Mouse (Mus musculus) kidney, postnatal 4 days (tissue): ENCODE results near the gene Cib4.

ENCODE experiments used
- DNase-seq, 2 experiments: peaks; one replicate each; pipeline ENCODE4 v3.0.0; 2021; ENCODE audit warnings: mixed read lengths in 2 of 2

Gene Cib4

DNA sequence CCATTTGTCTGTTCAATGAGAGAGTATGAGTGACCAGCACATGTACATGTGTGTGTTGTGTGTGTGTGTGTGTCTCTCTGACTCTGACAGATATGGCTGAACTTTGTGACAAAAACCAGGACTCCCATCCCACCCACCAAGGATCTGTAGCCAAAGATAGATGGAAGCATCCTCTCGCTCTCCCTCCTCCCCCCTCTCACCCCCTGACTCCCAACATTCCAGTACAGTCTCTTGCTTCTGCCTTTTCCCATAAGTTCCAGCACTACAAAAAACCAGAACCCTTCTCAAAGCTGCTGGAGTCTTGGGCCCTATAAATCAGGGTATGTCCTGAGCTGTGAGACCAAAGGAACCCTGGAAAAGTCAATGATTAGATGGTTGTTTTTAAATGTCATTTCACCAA lies 22.8 kb upstream of the Cib4 start:
- no peak for DNase-seq

DNA sequence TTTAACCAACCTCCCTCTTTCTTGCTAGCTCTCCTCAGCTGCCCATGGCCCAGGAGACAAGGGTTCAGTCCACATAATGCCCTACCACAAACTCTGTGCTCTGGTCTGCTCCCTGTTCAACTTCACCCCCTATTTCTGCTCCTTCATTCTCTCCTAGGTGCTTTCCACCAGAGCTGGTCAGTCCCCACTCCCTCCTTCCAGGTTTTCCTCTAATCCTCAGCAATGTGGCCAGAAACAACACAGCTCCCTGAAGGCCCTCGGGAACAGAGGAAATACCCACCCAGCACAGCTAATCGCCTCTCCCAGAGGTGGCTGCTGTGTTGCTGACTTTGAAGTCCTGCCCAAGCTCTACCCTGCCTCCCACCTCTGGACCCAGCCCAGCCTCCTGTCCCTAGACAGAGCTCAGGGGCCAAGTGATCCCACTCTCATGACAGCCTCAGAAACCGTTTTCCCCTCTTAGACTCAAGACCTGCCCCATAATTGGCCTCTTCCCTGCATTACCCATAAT lies 14.4 kb upstream of the Cib4 start:
- DNase-seq = no peak

DNA sequence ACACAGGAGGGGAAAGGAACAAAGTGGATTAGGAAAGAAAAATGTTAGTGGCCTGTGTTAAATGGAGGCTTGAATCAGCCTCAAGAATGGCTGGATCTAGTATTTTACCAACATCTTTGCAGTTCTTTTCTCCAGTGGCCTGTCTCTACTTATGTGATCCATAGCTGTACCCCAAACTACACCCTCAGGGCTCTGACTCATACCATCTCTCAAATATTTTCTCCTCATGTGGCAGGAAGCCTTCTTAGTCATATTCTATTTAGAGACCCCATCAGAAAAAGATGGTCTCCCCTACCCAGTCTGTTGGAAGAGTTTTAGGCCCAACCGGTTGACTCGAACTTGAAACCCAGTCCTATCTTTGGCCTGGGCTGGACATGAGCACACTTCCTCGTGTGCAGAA lies 13.8 kb upstream of the Cib4 start:
- DNase-seq = no peak

DNA sequence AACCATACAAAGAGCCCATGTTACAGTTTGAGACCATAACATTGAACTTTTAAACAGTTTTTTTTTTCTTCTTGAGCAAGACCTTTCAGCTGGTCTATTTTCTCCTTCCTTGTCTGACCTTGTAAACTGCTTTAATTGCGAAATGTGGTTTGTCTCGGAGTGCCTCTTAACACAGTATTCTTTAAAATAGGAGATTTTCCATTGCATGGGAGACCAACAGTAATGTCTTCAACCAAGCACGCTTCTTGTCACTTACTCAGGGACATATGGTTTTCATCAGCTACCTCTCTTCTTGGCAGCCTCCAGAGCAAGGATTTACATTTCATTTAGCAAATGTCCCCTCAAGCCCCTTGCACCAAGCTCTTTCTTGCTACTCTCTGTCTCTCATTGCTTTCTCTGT lies 10.6 kb upstream of the Cib4 start:
- DNase-seq = no peak

DNA sequence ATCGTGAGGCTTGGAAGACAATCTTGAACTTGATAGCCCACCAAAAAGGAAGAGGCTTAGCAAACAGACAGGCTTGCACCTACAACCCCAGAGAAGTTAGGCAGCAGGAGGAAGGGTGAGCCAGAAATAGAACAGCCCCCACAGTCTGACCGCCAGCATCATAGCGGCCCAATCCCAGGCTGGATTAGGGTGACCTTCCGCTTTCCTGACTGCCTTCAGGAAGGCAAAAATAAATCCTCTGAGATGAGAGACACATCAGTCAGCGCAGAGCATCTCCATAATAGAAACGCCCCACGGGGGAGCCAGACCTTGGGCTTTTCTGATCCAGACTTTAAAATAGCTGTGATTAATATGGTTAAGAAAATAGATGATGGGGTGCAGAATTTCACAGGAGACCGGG lies 9.3 kb upstream of the Cib4 start:
- no peak for DNase-seq

DNA sequence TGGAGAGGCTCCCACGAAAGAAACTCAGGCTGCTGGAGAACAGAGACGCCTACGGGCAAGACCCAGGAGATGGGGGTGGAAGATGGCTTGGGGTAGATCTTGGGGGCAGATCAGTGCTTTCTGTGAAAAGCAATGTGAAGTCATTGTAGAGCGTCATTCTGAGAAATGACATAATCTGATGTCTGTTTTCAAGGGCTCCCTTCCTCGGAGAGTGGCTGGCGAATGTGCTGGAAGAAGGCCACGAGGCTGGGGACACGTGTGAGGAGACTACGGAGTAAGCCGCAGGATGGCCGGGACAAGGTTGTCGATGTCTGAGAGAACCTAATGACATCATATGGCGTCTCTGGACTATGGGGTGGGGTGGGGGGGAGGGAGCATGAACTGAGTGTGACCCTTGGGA lies 8.3 kb upstream of the Cib4 start:
- no peak for DNase-seq

DNA sequence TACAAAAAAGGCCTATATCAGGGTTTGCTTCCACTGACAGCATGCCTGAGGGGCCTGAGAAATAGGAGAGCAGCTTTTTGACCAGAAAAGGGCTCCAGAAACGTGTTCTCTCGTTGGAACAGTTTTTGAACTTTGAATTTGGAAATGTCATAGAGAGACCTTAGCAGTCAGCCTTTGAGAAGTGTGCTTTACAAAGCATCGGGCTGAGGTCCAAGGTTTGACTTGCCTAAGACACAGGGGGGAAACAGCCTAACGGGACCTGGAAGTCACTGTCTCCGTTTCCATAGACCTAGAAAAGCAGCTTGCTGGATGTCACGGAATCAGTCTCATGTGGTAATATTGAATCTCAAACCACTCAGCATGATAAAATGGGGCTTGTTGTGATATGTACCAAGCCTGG lies 6.4 kb upstream of the Cib4 start:
- no peak for DNase-seq

DNA sequence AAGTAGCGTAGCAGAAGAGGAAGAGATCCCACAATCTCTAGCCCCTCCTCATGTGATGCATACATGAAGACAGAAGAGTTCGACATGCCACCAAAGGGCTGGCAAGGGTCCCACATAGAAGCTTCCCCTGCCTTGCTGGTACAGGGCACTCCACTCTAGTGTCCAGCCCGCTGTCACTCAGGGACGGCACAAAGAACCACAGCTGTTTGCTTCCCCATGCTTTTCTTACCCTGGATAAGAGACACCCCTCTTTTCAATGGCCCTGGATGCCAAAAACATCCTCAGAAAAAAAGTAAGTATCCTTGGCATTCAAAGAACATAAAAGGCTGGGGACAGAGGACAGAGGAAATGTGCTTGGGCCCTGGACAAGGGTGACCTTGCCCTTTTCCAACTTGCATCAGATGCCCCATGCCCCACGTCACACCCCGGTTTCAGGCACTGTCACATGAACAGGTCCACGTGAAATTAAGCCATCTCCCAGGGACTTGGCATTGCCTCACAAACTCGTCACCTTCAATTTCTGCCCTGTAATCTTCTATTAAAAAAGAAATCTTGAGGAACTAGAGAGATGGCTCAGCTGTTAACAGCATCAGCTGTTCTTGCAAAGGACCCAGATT lies 5.5 kb upstream of the Cib4 start:
- no peak for DNase-seq

DNA sequence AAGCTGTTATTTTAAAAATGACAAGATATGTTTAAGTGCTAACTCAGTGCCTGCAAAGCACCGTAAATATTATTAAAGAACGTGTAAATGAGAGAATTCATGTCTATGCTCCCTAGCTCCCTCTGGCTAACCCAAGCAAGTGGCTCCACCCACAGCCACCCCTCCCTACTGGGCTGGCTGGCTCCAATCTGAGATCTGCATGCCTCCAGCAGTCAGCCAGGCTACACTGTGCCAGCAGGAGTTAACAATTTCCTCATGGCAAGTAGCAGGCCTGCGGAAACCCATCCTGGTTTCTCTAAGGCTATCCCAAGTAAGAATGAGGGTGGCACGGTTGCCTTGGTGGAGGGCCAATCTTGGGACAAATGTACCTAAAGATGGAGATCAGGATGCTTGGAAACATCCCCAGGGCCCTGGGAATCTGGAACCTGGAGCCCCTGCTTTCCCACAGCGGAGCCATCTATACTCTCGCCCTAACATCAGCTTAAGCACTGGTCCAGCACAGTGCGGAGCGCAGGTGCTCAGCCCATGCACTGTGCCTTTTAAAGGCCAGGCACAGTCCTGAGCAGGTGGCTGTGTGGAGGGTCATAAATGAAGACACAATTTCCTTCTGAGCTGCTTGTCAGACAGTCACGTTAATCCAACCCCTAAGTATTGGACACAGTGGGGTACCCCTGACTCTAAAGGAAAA lies 4.8 kb upstream of the Cib4 start:
- DNase-seq = peak; percentile 35 to 45

DNA sequence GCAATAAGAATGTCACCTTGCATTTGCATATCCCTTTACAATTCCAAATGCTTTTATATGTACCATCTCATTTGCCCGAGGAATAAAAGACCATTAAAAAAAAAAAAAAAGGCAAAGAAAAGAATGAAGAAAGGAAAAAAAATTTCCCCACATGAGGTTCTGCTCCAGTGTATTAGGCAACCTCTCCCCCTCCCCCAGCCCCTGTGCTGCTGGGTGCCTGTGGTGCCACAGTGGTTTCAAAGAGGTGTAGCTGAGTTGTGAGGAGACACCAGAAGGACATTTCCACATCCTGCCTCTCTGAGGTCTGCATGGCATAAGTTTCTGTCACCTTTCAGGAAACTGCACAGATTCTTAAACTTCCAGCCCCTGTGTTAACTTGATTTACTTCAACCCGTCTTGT lies 3.0 kb upstream of the Cib4 start:
- no peak for DNase-seq

DNA sequence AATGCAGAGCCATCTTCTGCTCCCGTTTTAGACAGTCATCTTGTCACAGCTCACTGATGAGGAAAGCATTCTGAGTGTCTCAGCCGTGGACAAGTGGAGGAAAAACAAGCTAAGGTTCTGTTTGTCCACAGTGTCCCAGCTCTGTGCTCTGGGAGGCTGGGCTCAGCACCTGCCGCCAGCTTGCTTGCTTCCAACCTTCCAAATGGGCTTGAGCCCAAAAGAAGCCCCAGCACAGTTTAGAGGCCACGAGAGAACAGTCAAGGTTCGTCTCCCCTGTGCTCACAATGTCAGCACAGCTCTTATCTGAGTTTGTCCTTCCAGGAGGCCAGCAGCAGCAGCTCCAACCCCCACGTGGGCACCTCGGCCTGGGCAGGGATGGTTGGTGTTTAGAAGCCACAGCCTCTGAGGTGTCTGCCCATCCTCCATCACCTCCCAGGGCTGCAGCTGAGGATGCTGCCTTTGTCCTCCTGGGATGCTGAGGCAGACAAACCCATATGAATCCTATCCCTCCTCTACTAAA lies 9.5 kb downstream of the Cib4 start:
- DNase-seq = no peak

DNA sequence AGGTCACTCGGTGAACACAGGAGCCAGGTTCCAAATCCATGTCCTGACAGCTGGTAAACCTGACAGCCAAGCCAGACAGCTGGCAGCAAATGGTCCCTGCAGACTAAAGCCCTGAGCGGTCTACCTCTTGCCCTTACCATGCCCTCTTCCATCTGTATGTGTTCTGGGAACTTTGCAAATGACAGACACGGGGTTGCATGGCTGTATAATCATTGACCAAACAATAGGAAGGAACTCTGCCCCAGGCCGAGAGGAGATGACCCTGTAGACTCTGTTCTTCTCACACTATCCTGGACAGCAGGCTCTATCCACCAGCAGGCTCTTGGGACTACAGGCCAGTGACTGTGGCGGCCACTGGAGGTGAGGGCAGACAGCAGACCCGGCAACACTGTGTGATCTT lies 11.0 kb downstream of the Cib4 start:
- no peak for DNase-seq

DNA sequence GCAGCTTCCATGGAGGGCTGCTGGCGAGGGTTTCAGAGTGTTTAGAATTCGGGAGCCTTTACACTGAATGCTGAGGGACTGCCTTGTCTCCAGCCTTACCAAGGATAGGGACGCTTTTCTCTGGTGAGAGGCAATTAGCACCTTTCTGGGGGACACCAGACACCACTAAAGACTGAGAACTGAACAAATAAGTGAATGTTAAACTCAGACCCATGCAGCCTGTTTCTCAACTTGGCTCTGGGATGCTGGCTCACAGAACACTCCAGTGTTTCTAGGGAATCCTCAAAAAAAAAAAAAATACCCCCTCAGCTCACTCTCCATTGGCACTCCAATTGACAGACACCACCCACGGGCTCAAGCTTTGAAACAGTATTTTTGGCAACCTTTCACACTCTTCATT lies 16.7 kb downstream of the Cib4 start:
- no peak for DNase-seq

DNA sequence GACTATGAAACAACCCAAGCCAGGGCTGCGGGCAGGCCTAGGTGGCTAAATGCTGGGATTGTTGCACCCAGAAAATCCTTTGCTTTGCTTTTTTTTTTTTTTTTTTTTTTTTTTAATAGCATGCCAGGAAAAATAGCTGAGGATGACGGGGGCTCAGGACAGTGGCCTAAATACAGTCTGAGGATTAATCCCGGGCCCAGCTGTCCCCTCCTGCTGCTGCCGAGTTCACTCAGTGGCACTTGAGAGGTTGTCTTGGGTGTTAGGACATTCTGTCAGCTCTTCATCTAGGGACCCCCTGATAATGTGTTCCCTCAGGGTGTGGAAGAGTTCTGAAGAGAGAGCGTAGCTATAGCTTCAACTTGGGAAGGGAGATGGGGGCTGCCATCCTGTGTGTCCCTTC lies 18.5 kb downstream of the Cib4 start:
- no peak for DNase-seq

DNA sequence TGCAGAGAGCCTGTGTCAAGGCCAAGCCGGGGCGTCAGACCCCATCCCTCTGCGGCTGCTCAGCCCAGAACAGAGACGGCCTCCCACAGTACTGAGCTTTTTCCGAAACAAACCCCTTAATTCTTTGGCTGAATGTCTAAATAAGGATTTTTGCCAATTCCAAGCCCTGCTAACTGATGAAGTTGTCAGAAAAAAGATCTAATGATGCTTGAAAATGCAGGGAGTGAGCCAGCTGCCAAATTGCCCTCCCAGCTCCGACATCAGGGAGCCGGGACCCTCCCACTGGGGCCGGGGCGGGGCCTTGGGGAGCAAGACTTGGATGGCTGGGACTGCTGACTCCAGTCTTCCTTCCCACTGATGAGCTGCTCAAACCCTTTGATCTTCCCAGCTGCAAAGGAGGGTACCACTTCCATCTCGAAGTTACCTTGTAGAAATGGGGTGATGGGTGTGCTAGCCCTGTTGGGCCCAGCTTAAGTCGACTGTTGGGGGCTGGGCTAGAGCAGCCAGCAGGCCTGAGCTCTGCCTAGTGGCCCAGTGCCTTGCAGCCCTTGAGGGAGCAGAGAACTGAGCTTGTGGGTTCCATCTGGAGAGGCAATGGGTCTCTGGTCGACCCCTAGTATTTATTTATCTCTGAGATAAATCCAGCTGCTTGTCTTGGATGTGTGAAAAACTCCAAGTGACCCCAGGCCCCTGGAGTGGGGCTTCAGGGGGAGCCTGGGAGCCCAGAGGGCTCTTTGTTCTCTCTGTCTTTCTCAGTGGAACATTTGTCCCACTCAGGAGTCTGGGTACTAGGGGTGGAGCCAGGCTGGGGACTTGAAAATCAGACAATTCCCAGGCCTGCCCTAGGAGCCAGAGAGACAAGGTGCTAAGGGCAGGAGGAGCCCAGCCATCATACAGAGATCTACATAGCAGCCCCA lies 19.5 kb downstream of the Cib4 start:
- peak; percentile 75 to 82 for DNase-seq

DNA sequence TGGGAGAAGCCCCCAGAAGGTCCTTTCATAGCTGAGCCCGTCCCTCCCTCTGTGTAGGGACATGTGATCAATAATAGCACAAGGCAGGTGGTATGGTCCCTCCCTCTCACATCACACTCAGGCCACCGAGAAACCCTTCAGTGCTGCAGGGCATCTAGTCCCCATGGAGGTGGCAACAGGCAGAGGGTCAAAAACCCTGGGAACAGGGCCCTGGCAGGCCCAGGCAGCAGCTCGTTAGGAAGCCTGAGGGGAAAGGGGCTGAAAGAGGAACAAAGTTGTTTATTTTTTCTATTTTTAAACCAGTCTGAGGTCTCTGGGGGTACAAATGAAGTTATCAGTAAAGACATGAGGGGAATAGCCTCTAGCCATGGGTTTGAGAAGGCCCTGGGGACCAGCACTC lies 21.4 kb downstream of the Cib4 start:
- DNase-seq = no peak

DNA sequence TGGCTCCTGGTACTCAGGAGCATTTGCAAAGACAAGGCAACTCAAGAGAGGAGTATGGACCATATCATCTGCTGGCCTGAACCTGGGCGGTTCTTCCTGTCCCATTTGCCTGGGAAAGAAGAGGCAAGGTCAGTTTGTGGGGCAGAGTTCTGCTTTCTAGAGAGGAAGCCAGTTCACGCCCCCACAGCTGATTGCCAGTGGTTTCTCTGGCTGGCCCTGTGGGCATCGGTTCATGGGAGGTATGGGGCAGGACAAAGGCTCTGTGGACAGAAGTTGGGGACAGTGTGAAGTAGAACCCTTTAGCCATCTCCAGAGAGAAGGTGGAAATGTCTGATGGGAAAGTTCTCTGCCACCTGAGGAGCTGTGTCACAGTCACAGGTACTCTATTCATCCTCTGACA lies 22.5 kb downstream of the Cib4 start:
- DNase-seq = no peak

DNA sequence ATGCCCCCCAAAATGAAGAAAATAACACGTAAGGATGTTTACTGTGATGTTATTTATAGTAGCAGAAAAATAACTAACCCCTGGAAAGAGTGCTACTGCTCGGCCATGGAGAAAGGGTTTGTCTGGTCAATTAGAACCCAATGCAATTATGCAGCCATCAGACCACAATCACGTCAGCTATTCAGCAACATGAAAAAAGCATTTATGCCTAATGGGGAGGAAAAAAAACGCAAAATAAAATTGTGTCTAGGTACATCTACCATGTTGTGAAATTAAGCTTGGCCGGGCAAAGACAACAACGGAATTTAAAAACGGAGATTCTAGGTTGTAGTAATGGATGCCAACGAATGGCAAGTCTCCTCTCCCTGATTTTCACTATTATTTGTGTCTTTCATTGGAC lies 23.2 kb downstream of the Cib4 start:
- no peak for DNase-seq

DNA sequence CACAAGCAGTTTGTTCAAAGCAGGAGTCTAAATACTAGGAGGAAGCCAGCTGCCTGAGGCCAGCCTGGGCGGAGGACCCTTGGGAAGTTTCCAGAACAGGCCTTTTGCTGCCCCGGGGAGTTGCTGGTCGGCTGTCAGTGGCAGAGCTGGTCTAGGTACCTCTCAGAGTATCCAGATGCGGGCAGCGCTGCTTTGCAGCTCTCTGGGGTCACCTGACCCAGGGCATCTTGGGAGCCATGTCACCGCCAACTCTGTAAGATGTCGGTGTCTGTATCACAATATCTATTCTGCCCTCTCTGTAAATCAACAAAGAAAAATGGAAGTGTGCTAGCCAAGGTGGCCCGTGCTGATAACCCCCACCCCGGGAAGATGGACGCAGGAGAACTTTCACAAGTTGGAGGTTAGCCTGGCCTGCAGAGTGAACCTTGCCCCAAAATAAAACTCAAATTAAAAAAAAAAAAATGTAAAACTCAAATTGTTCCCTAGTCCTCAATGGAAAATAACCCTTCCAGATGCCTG lies 25.4 kb downstream of the Cib4 start:
- no peak for DNase-seq

DNA sequence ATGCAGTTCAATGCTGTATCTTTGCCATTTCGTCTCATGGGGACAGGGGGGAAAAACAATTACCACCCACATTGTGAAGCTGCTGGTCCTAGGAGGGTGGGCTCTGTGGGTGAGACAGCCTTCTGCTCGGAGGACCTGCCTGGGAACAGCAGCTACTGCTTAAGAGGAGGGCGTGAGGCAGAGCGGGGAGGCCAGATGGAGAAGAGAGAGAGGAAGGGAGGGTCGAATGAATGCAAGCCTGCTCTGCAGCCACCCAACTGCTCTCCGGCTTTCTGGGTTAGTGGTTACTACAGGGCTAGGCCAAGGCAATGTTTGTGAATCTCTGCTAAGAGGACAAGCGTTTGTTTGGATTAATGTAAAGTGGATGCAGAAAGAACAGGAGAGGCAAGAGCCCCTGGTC lies 26.1 kb downstream of the Cib4 start:
- no peak for DNase-seq

DNA sequence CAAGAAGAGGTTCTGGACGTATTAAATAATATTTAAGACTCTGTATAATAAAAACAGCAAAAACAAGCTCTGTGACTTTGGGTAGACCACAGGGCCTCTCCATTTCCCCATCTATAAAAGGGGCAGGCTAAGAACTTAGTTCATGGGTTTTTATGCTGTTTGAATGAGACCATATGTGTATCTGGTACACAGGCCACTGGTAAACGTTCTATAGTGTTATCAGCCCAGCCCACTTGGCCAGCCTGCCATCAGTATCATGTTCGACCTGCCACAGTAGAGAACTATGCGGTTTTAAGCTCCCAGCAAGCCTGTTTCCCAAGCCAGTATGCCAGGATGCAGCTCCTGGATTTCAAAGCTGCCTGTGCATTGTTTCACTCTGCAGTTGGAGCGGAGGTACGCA lies 27.1 kb downstream of the Cib4 start:
- DNase-seq = no peak

DNA sequence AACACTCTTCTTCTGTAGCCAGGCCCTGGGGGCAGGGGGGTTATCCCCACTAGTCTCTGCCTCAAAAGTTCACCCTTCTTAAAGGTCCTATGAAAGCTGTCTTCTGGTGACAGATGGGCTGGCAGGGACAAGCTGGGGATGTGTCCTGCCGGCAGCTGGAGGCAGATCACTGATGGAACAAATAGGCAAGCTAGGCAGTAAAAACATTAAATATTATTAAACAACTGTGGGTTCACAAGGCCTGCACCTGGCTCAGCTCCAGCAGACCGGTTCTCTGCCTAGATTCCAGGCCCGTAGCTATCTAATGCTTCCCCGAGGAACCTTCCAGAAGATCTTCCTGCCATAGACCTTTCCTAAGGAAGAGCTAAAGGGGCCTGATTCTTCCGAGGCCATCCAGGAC lies 27.5 kb downstream of the Cib4 start:
- peak; percentile 42 to 53 for DNase-seq

DNA sequence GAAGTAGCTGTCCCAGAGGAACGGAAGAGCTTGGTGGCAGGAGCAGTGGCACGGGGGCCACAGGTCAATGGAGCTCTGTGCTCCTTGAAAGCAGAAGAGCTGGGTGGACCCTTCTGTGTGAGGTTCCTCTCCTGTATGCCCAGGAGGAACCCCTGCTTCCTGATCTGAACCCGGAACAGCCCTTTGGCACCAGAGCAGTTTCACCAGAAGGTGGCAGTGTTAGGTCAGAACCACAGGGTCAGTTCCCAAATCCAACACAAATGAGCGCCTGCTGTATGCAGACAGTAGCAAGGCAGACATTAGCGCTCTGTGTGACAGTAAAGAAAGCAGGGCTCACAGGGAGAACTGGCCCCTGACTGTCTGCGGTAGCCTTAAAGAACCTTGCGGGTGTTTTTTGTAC lies 29.3 kb downstream of the Cib4 start:
- peak; percentile 61 to 63 for DNase-seq
